Mouse (Mus musculus) A20 (cell line): ENCODE measurements at regions not wholly inside any gene's neighbourhood (a gene's known extent, or its start where the extent isn't known, plus 50 kb on each side); places are given as distances from the start of the nearest gene placed in this dataset.

Experiments
- DNase-seq: peaks from one replicate; pipeline ENCODE4 v3.0.0-alpha.2; 2011; ENCODE audit warnings: low read depth, low spot score

DNA sequence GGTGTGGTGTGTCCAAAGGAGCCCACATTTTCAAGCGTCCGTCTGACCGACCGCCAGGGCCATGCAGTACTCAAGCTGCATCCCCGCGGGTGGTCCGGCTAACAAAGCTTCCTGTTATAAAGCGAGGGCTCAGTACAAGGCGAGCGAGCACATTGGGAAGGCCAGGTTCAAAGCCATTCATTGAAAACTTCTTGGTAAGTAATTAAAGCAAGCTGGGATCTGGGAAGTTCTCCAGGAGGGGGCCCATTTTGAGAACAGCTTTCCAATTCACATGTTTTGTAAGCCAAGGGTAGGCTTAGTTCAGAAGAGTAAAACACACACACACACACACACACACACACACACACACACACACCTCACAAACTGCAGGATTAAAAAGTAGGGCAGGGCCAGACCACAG lies 57.3 kb upstream of the Prep start:
- no peak for DNase-seq

DNA sequence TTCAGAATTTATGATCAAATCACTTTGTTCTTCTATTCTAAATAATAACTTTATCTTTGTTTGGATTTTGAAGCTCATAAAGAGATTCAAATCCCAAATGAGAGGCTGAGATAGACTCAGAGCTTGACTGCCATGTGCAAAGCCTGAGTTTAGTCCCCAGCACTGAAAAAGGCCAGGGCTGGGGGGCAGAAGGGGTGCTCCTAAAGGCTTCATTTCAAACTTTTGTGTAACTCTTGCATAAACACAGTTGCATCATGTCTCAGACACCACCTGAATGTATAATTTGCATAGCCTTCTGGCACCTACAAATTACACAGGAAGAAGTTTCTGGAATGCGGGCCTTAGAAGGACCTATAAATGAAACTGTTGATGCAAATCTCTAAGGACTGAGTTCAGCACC lies 57.8 kb upstream of the Prep start:
- DNase-seq, result no peak

DNA sequence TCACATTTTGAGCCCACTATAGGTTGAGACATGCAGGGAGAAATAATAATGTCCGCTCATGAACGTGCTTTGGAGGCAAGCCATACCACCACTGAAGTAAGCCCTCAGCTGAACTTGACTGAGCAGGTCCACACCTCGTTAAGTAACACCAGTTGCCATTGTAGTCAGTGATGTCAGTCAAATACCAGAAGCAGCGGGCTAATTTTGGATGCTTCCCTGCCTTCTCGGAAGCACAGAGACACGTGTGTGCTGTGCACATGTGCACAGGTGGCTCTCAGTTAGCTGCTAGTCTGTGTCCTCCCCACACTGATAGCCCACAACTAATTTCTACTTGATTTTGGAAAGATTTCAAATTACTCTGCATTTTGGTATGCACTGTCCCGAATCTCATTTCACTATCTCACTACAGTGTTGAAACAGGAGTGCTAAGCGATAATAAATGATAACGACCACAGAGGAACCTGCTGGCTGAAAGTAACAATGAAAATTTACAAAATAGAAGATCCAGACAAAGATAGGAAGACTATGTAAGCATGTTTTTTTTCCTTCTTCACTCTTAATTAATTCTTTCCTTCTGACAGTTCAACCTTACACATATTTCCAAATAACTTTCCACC lies 62.9 kb upstream of the Prep start:
- no peak for DNase-seq

DNA sequence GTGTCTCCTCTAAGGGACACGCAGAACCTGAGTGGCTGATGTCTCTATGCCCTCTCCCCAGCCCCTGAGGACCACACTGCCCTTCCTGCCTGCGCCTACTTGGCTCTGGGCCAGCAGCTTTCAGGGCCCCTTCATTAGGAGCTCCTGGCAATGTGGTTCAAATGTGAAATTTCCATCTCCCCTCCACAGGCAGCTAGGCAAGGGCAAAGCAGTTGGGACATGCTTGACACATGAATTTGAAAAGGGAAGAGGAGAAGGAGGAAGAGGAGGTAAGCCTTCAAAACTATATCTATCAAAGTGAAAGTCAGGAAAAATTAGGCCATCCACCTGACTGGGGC lies 63.7 kb upstream of the Prep start:
- no peak for DNase-seq

DNA sequence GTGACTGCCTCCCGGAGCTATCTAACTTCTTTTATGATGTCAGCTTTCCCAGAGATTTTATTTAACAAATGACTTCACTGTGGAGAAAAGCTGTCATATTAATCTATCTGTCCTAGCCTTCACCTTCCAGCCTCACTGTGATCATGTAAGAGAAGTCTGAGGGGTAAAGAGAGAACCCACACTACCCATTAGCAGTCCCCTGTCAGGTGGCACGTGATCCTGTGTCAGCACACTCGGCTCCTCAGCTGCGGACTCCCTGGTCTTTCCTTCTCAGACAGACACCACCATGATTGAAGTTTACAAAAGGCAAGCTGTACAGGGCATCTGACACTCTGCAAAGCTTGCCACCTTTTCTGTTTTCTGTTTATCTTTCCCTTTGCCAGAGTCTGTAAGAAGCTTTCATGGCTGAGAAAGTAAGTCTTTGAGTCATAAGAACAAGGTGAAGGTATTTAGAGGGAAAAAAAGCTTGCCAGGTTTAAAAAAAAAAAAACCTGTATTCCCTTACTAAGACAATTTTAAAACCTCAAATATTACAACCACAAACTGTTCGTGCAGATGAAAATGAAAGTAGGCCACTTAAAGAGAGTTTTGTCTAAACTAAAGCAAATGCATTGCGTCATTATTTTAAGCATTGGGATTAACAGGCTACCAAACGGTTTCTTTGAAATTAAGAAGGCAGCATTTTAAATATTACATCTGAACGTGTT lies 64.2 kb upstream of the Prep start:
- DNase-seq, result peak; percentile 50

DNA sequence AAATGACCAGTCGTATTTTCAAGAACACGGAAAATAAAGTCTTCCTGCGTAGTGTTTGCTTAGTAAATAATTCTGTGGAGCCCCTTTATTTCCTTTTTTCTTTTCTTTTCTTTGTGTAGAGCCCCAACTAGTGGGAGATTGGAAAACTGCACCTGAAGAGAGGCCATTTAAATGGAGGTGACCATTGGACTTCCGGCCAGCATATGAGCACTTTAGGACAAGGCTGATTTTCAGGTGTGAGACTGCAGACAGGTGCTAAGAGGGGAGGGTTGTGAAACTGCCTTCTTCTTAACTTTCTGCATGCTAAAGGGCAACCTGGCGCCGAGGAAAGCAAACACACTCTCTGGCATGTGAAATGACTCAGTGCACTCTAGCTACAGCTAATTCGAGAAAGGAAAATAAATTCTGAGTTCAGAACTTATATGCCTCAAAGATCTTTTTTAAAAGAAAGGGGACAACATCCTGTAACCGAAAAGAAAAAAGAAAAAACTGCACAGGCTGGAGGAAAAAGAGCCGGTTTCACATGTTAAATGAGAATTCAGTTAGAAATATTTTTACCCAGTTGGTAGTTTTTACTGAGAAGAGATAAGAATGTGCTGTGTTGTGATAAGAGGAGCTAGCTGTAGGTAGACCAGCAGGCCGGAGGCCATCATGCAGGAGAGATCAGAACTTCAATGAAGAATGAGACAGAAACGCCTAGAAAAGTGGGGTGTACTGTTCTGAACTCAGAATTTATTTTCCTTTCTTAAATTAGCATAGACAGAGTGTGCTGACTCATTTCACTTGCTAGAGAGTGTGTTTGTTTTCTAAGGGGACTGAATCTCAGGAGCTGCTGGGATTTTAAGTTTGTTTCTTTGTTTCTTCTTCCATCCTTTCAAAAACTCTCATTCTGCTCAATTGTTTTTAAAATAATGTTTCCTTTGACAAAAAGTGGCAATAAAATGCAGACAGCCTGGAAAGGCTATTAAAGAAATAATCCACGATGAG lies 65.8 kb upstream of the Prep start:
- DNase-seq, result peak; percentile 86

DNA sequence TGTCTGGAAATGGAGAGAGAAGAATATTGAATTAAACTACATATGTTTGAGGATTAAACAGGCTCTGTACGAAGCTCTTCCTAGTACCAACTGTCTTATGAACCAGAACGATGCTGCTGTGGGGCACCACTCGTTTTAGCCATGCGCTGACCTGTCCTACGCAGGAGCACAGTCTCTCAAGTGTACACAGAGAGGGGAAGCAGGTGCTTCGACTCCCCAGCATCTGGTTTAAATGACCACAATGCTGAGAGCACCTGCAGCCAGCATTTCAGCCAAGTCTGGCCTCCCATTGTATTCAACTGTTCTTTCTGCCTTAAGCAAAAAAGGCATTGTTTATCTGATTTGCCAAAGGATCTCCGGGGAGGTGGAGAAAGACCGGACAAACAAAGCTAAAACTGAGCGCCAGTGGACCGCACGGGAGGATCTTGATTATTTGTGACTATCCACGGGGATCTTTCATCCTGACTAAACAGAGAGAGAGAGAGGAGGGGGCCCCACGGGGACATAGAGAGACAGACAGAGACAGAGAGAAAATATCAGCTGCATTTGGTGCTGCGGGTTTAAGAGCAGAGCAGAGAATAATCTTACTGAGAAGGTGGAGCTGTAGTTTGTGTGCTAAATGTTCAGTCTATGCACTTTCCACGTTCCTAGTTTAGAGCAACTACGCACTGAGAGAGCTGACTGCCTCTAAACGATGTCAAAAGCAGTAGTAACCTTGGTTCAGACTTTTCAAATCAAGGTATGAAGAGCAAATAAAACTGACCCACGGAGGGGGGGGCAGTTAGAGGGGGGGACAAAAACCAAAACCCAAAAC lies 66.8 kb upstream of the Prep start:
- peak; percentile 73 for DNase-seq

DNA sequence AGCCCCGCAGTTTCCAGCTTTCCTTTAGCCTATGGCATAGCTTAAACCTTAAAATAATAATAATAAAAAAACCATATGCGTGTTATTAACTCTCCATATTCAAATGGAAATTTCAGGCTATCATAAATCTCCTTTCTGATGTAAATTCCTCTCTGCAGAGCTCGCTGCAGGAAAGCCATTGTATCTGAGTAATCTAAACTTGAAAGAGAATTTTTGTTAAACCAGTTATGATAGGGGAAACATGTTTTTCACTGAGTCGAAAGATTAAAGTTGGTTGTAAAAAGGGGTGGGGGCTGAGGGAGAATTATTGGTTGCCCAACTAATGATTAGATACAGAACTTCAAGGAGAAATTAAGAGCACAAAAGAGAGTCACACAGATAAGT lies 69.1 kb upstream of the Prep start:
- DNase-seq, result no peak

DNA sequence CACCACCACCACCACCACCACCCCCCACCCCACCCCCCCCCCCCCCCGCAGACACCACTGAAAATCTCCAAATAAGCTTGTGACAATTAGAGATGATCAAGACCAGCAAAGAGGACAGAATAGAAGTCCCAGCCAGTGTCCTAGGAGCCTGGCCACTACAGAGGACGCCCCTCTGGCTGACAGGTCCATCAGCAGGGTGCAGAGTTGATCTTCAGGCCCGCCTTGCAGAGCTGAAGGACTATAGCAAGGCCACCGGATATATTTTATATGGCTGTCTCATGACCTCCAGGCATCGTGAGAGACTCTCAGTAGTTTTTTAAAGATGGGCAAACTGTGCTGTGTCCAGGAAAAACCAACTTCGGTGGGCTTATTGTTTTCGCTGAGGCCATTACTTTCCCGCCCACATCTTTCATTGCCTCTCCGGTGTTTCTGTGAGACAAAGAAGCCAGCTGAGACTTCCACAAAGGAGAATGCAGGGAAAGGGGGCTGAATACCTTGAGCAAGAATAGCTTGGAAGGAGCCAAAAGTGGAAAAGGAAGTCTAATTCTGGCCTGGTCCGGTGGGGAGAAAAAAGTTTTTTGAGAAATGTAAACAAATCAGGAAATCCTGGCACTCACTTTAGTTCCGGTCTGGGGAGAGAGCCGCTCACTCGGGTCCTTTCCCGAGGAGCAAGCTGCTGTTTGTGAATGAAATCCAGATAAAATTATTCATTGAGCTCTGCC lies 69.7 kb upstream of the Prep start:
- no peak for DNase-seq

DNA sequence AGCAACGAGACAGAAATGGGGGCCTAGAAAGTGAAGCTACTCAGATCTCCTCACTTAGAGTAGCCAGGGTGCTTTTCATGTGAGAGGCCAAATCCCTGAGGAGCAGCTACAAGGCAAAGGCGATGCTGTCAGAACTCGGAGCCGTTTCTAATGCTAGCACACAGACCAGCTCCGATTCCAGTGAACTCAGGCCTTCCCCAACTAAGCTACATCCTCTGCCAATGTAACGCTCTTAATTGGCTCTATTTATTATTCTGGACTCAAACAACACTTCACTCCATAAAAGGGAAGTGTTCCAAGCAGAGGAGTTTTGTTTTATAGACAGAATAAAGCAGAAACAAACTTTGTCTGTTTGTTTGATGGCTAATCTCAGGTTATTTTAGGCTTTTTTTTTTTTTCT lies 71.2 kb upstream of the Prep start:
- no peak for DNase-seq

DNA sequence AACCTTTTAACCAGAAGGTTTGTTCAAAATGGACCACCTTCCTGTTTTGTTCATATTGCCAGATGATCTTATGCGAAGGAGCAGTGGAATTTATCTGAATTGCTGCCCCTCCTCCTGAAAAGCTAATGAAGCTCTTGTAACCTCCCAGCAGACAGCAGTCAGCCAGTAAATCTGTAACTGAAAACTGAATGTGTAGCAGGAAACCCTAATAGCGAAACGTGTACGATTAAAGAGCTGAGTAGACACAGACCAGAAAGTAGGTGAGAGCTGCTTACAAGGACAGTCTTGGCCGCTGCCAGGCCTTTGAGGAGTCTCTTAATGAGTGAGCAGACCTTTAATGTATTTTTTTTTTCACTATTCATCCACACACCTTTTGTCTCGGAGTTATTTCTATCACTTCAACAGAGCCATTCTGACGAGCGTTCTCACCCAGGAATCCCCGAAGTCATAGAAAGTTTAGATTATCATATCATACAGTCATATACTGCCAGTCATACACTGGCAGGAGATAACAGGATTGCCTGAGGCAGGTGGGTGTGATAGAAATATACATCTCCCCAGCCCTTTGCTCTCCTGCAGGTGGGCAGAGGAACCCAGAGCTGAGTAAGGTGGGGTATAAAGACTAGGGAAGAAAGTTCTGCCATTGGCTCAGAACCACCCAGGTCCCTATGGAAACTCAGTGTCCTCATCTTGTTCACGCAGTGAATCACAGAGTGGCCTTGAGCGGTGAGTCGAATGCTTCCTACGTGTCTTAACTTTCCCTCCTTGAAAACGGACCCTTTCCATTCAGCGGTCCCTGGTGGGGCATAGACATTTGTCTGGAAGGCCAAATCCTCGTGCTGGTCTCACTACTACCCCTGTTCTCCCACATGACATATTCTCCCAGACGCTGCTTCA lies 72.4 kb upstream of the Prep start:
- DNase-seq, result no peak

DNA sequence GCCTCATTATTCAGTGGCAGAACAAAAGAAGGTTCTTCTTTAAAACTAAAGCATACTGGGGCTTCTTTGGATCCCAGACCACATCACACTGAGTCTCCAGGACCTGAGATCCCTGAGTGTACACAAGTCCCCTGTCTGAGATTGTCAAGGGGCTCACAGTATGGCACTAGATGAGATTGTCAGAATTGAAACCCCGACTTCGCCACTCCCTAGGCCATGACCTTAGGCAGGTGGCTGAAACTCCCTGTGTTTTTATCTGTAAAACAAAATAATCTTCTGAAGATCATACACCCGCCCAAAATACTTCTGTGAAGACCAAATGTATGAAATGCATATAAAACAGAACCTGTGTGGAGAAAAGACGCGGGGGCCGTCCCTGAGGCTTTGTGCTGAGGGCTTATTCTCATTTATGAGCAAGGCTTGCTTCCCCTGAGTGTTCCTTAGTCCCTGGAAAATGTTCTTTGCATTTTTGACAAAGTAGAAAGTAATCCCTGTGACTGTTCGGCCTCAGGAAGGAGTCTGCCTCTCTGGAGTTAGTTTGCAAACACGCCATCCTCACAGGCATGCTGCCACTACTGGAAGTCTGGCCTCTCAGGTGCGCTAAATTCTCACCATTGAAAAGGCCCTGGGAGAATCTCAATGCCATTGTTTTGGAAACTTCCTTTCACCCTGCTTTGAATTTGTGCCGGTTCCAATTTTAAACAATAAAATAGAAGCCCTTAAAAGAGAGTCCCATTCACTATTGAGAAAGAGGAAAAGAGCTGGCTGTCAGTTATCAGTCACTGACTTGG lies 73.3 kb upstream of the Prep start:
- no peak for DNase-seq

DNA sequence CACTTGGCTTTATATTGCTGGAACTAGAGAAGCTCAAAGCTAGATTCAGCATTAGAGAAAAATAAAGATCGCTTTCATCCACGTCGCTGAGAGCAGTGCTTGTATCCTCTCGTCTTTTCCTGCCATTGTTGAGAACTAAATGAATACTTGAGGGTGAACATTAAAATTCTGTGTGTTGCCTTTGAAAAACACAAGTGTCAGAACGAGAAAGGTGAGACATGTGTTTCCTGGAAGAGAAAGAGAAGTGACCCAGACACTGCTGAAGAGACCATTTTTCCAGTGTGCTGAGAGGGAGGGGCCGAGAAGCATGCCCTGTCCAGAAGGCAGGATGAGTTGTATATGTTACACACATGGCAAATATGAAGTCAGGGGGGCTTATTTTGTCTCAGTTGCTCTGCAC lies 77.5 kb upstream of the Prep start:
- no peak for DNase-seq

DNA sequence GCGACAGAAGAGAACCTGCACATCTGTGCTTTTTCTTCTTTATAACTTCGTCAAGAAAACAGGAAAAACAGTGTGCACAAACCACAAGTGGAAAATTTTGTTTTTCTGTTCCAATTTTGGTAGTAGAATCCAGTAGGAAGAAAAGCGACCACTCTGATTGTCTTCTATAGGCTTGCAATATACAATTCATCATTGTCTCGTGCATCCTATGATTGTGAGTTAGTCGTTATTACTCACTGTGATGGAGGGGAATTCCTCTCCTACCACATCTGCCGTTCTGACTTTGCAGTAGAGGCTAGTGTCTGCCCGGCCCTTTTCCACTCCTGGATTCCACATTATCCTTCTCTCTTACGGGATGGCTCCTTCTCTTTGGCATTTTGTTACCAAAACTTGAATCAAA lies 78.2 kb upstream of the Prep start:
- DNase-seq, result no peak

DNA sequence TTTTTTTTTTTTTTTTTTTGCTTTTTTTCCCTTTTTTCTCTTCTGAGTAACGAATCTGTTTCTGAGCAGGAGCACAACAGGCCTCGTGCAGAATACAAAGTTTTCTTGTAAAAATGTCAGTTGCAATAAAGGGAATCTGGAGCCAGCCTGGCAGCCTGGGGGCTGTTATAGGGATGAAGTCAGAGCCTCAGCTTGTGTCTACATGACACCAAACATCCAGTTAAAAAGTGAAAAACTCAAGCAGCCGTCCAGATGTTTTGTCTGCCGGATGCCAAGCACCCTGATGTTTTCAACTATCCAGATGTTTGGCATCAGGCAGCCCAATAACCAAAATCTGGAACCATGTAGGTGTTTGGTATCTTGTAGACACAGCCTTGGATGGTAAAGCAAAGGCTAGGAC lies 79.4 kb upstream of the Prep start:
- DNase-seq, result no peak

DNA sequence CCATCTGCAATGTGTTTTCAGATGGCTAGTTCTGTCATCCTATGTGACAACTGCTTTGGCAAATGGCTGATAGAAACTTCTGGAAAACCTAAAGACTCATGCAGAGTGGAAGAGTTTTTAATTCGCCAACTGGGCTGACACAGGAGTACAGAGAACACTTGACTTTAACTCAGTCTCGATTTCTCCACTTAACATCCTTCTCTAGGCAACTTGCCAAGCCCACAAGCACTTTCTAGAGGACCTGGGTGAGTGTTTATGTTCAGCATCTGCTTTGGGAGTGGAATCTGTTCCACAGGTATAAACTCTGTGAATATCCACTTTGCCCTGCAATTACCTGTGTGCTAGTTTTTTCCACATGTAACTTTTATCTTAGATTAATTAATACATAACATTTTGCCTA lies 85.1 kb upstream of the Prep start:
- no peak for DNase-seq

DNA sequence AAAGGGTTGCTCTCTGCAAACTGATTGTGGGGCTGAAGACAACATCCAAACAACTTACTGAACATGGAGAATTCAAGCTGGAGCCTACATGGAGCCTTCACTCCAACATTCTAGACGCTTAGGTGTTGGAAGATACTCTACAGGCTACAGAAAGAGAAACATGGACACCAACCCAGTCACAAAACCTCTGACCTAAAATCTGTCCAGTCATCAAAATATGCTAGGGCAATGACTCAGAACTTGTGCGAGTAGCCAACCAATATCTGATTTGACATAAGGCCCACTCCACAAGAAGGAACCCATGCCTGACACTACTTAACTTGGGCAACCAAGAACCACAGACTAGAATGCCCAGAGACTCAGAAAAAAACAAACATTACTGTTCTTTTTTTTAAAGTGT lies 90.2 kb upstream of the Prep start:
- DNase-seq, result no peak

DNA sequence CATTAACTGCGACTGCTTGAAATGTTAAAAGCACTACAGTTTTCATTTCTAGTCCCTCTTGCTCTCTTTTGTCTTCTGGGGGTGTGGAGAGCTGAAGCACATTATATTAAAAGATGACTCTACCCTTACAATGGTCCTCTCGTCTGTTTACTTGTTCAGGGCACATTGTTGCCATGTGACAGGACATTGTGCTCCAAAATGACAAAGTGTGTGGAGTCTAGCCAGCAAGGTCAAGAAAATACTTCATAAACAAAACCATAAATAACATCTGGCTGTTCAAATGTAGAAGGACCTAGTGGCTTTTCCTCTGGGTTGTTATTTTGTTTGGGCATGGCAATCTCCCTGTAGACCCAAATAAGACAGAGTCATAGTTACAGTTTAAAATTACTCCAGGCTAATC lies 95.1 kb upstream of the Prep start:
- DNase-seq, result no peak

DNA sequence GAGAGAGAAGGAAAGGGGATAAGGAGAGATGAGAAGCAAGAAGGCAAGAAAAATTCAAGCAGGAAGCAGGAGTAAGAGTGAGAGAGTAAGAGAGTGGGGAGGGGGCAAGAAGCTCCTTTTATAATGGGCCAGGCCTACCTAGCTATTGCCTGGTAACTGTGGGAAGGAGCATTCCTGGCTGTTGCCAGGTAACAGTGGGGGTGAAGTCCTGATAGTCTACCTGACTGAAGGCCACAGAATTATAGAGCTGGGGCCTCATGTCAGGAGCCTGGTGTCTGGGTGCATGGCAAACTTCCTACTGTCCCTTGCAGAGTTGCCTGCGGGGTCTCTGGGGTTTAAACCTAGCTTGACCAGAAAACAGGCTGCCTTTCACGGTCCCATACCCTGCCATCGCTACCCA lies 107.0 kb upstream of the Prep start:
- no peak for DNase-seq
